Mouse (Mus musculus) regulatory T cell (primary cell): Measurements from ENCODE around the gene Atxn3.
"Not testable (repeated sequence)": the region's sequence is repeated elsewhere in the genome, so short reads cannot be mapped to it uniquely, and the experiment has no call there.

Source experiments
- in situ Hi-C: fragments of 300-600 bp; cut with MboI, MseI; formaldehyde crosslinking; loops from one replicate; pipeline ENCODE4 v1.15.1; 2025; ENCODE audit warnings: high pct_unique_total_duplicates

Gene Atxn3

GRCm38 (mm10) chr12:101958960-101959780 lies 1.1 kb upstream of the Atxn3 start:
- in situ Hi-C loops = not testable (repeated sequence)

- in situ Hi-C loops = no loop called here
These were observed 510 bp upstream of the Atxn3 start for GRCm38 (mm10) chr12:101958556-101958955.

GRCm38 (mm10) chr12:101957079-101957941 lies 736 bp downstream of the Atxn3 start:
- in situ Hi-C loops = no loop called here

GRCm38 (mm10) chr12:101955821-101956220 lies 2.2 kb downstream of the Atxn3 start:
- in situ Hi-C loops = not testable (repeated sequence)

GRCm38 (mm10) chr12:101948801-101949200 lies 9.2 kb downstream of the Atxn3 start:
- in situ Hi-C loops = no loop called here

- in situ Hi-C loops = no loop called here
These were observed 10.1 kb downstream of the Atxn3 start for GRCm38 (mm10) chr12:101947986-101948385.

GRCm38 (mm10) chr12:101937572-101937971 lies 20.5 kb downstream of the Atxn3 start:
- in situ Hi-C loops = no loop called here

- in situ Hi-C loops = no loop called here
These were observed 22.8 kb downstream of the Atxn3 start for GRCm38 (mm10) chr12:101935223-101935622.

GRCm38 (mm10) chr12:101928423-101928822 lies 29.6 kb downstream of the Atxn3 start:
- in situ Hi-C loops = no loop called here

GRCm38 (mm10) chr12:101922313-101922712 lies 35.7 kb downstream of the Atxn3 start:
- in situ Hi-C loops = no loop called here

- in situ Hi-C loops = no loop called here
These were observed 38.2 kb downstream of the Atxn3 start for GRCm38 (mm10) chr12:101919847-101920246.

GRCm38 (mm10) chr12:101917165-101917564 lies 40.9 kb downstream of the Atxn3 start:
- in situ Hi-C loops = no loop called here

- in situ Hi-C loops = no loop called here
These were observed 45.2 kb downstream of the Atxn3 start, which contains the start of gene Trip11 for GRCm38 (mm10) chr12:101912626-101913490. Gene Trip11 (minus strand): TSS chr12:101913267.

- in situ Hi-C loops = no loop called here
These were observed 46.7 kb downstream of the Atxn3 start for GRCm38 (mm10) chr12:101911346-101911745.

- in situ Hi-C loops = no loop called here
These were observed 47.7 kb downstream of the Atxn3 start for GRCm38 (mm10) chr12:101910360-101910759.

- in situ Hi-C loops = no loop called here
These were observed 52.2 kb downstream of the Atxn3 start for GRCm38 (mm10) chr12:101905817-101906216.

- in situ Hi-C loops = no loop called here
These were observed 53.1 kb downstream of the Atxn3 start for GRCm38 (mm10) chr12:101904906-101905305.

GRCm38 (mm10) chr12:101904170-101904569 lies 53.9 kb downstream of the Atxn3 start:
- in situ Hi-C loops = no loop called here

GRCm38 (mm10) chr12:101899671-101900245 lies 58.3 kb downstream of the Atxn3 start:
- in situ Hi-C loops = loop anchor here (25.0 kb wide), 1 partner anchor 787 kb away; no protein-coding TSS in a partner anchor

GRCm38 (mm10) chr12:101898966-101899365 lies 59.1 kb downstream of the Atxn3 start:
- in situ Hi-C loops = loop anchor here (25.0 kb wide), 1 partner anchor 787 kb away; no protein-coding TSS in a partner anchor

GRCm38 (mm10) chr12:101897113-101897512 lies 60.9 kb downstream of the Atxn3 start:
- in situ Hi-C loops = loop anchor here (25.0 kb wide), 1 partner anchor 785 kb away; no protein-coding TSS in a partner anchor
